Mouse (Mus musculus): ENCODE results near the gene Gm10300.

Gm10300 gene

DNA sequence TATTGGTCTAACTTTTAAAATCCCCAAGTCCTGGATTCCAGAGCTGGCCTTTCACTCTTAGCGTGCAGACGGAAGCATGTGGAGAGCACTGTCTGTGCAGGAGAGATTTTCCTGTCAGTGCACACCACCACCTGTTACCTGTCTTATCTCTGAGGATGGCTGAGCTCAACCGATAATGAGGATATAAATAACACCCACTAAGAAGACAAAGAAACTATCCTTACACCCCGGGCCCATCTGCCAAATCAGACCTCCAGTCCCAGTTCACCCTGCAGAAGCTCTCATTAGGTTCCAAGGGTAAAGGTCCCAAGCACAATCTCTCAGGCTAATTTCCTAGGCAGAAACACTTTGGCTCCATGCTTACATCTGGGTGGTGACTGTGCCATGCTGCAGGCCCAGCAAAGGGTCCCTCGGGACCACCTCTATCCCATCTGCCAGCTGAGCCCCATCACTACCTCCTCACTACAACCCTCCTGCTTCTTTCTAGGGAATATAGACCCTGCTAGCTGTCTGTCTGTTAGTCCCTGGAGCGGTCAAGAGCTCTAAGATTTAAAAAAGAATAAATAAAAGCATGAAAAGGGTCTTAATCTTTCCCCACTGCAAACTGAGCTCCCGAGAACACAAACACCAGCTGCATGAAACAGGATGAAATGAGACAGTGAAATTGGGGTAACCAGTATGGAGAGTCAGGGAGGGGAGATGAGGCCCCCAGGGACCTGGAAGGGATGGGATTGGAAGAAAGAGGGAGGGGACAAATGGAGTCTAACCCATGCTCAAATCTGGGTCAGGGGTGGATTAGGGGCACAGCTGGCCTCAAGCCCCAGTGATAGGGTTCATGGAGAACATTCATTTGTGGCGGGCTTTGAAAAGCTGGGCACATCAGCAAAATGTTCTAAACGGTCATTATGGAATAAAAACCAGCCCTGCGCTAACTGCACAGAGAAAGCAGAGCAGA lies 22.9 kb upstream of the Gm10300 start:
- no peak for DNase-seq (ENCODE audit: low spot score in 2 of 2)

GRCm38 (mm10) chr4:132057311-132057710 lies 17.2 kb upstream of the Gm10300 start:
- no peak for DNase-seq (ENCODE audit: low spot score in 2 of 2)

GRCm38 (mm10) chr4:132059541-132059940 lies 15.0 kb upstream of the Gm10300 start:
- no peak for DNase-seq (ENCODE audit: low spot score in 2 of 2)

GRCm38 (mm10) chr4:132060040-132060832 lies 14.3 kb upstream of the Gm10300 start:
- no peak for DNase-seq (ENCODE audit: low spot score in 2 of 2)

- no peak for DNase-seq (ENCODE audit: low spot score in 2 of 2)
These were observed 12.2 kb upstream of the Gm10300 start for GRCm38 (mm10) chr4:132062289-132062688.

DNA sequence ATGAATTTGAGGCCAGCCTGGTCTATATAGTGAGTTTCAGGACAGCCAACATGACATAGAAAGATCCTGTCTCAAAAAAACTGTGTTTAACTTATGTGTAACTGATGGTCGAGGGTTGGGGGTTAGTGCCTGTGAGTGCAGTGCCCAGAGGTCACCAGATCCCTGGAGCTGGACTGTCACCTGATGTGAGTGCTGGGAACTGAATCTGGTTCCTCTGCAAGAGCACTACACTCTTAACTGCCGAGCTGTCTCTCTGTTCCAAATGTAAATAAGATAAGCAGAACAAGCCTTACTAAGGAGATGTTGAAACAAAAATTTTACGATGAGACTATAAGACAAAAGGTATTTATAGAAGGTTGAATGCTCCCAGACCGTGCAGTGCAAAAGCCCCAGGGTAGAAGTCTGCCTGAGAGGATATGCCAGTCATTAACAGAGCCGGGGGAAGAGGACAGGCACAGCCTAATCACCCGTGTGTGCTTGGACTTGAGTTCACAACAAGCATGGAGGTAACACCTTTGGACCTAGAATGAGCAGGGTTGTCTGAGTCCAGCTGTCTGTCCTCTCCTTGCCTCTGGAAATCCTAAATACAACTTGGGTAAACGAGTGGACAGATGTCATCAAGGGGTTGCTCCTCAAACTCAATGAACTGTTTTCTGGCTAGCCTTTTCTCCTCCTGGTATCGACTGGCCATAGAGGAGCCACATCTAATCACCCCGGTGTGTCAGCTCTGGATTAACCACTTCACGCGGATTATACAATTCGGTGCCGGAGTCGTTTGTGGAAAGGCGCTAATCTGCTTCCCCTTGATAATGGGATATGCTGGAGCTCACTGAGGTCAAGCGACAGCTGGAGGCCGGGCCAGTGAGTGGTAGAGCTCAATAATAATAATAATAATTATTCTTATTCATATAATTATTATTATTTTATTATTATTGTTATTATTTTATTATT lies 11.3 kb upstream of the Gm10300 start:
- no peak for DNase-seq (ENCODE audit: low spot score in 2 of 2)

- DNase-seq (ENCODE audit: low spot score in 2 of 2), result no peak
These were observed 9.9 kb upstream of the Gm10300 start for GRCm38 (mm10) chr4:132064550-132064949.

DNA sequence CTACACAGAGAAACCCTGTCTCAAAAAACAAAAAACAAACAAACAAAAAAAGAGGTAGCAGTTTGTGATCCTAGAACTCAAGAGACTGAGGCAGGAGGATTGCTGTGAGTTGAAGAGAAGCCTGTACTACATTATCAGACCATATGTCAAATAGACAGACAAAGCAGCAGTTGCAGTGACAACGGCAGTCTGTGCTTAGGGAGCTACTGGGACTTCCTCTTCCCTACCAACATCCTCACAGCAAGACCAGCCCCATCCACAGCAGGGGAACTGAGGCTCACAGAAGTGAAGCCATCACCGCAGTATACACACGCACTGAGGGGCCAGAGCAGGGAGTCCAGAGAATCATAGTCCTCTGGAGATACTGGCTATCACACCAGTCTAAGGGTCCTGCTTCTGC lies 8.9 kb upstream of the Gm10300 start:
- no peak for DNase-seq (ENCODE audit: low spot score in 2 of 2)

GRCm38 (mm10) chr4:132066101-132066773 lies 8.3 kb upstream of the Gm10300 start:
- no peak for DNase-seq (ENCODE audit: low spot score in 2 of 2)

- DNase-seq (ENCODE audit: low spot score in 2 of 2), result no peak
These were observed 7.2 kb upstream of the Gm10300 start for GRCm38 (mm10) chr4:132067112-132067937.

GRCm38 (mm10) chr4:132067938-132068235 lies 6.6 kb upstream of the Gm10300 start:
- no peak for DNase-seq (ENCODE audit: low spot score in 2 of 2)

DNA sequence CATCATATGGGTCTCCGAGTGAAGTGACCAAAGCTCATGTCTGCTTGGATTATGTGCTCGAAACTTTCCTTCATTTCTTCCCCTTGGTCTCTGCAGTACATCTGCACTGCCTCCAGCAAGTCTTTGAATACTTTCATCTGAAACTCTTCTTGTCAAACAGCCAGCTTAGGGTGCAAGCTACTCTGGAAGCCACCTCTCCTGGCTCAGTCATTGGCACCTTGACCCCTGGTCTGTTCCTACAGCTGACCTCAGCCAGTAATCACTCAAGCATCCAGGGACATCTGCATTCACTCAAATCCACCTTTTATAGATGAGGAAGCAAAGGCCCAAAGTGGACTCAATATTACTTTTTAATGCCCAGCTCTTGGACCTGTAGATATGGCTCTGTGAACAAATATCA lies 2.8 kb upstream of the Gm10300 start:
- DNase-seq (ENCODE audit: low spot score in 2 of 2), result no peak

DNA sequence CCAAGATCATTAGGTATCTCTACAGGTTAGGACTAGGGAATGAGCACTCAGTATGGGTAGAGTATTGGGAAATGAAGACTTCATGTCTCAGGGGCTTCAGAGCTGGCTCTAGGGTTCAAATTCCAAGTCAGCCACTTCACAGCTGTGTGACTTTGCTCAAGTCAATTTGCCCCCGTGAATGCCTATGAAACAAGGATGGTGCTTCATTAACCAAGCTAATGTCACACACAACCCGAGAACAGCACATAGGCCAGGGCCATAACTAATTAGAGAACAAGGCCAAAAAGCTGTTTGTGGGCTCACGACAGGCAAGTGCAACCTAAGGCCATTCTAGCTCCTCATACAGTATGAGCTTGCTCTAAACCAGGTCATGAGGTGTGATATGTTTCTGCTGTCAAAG lies 2.3 kb upstream of the Gm10300 start:
- DNase-seq (ENCODE audit: low spot score in 2 of 2), result no peak

DNA sequence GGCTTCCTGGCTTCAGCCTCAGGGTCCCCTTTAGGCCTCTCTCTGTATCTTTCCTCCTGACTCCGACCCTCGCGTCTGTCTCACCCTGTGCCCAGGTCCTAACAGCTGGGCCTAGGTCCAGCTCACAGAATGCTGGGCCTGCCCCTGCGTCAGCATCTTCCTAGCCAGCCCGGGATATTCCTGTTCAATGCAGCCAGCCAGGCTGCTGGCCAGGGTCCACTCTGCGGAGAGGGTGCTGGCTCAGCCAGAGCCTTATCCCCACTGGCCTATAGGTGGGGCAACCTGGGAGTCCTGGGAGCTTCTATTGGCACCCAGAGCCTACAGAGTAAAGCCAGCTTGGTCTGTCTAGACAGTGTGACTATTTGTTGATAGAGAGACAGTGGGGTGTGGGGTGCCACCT lies 1.6 kb upstream of the Gm10300 start:
- no peak for DNase-seq (ENCODE audit: low spot score in 2 of 2)

- peak; percentile 98 to 100 for DNase-seq (ENCODE audit: low spot score in 2 of 2)
These were observed 654 bp downstream of the Gm10300 start, which contains the start of gene Epb41 for GRCm38 (mm10) chr4:132074933-132075769. Gene Epb41, minus strand, starts transcription at chr4:132075321.

DNA sequence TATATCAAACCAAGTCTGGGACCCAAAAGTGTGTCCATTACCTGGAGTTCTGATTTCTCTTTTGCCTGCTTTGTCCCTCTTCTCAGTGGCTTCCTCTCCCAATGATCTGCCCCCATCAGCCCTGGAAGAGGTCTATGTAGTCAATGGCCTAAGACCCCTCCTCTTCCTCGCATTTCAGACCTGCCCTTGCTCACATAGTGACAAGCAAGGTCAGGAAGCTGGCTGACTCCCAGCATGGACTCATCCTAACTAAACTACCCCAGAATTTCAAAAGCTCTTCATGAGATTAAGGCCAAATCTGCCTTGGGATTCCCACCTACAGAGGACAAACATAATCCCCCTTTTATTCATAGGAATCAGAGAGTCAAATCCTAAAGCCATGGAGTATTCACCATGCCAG lies 1.3 kb downstream of the Gm10300 start:
- no peak for DNase-seq (ENCODE audit: low spot score in 2 of 2)

DNA sequence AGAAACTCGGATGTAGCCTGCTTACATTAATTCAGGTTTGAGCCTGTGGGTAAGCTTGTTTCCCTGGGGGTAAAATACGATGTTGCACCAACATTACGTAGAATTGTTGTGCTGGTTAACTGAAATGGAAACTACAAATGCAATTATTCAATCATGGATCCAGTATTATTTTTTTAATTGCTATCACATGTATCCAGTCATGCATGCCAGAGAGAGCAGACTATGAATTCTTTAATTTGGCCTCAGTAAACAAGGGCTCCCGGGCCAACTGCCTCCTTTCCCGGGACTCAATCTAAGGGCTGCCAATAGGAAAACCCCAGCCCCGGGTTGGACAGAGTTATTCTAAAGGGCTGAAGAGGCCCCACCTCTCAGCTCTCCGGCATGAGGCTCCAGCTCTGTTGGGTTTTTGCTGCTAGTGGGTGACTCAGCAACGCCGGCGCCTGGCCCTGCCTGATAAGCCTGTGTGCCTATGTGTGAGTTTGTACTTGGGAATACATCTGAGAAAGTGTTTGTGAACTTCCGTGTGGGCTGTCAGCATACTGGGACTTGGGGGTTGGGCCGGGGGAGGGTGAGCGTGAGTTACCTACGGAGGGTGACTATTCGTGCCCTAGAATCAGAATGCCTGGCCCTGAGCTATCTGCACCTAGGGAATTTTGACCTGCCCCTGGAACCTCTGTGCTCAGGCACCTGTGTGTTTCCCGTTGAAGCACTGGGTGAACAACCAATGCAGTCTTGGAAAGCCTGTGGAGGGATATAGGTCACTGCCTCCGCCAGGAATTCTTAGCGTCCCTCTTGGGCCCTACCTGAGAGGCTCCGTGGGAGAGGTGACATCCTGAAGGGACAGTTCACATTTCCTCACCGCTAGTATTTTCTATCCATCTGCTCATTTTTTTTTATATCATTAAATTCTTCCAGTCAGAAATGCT lies 2.2 kb downstream of the Gm10300 start:
- DNase-seq (ENCODE audit: low spot score in 2 of 2), result peak in 1 of 2 experiments; percentile 72

DNA sequence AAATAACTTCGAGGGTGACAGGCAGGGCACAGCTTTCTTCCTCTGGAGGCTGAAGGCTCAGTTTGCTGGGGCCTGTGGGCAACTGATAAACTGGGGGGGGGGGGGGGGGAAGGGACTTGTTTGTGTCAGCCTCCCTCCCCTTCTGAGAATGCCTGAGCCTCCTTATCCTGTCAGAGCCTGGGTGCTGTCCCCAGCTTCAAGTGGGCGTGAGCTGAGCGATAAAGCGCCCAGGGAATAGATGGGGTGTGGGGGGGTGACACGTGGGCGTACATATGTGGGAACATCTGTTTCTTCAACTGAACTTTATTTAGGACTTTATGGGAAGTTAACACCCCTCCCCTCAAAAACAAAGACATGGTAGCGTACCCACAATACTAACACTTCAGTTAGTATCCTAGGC lies 2.9 kb downstream of the Gm10300 start:
- DNase-seq (ENCODE audit: low spot score in 2 of 2), result no peak

All from urinary bladder, adult 18-20 months (tissue).